Mouse (Mus musculus): ENCODE results near the gene Ehhadh. TPM values are rescaled to one million over a fixed set of nuclear protein-coding genes. Genes with fewer than 3 reads are reported as not detected.
A peak's percentile ranks its signal among the peaks of the same experiment; 100 is the strongest.
"Not testable (repeated sequence)": the region's sequence is repeated elsewhere in the genome, so short reads cannot be mapped to it uniquely, and the experiment has no call there.

Gene Ehhadh
- polyA plus RNA-seq, 1 experiment from 2014 or later, result 2.9 TPM

GRCm38 (mm10) chr16:21813164-21813834 is 25.7 kb upstream of the Ehhadh start:
- Histone ChIP-seq H3K4me1 (ENCODE audit: control insufficient read depth, insufficient read depth, low read length) (0 out of 2 replicates have a peak, but pooled peaks cover 2% of the 10 kb centered on the region), H3K4me3 (ENCODE audit: low read depth, low read length) (no peak overlapping the region), H3K9me3 (ENCODE audit: control insufficient read depth, low read depth, low read length) (no peaks in the 10 kb centered on the region), H3K36me3 (ENCODE audit: control insufficient read depth, insufficient read depth, low read length) (no peaks in the 10 kb centered on the region), H3K4me2 (replicated peaks; ENCODE audit: low read depth, low read length) (no peak overlapping the region), H3K27ac (ENCODE audit: low read length) (no peak overlapping the region), H3K27me3 (ENCODE audit: control insufficient read depth, insufficient read depth, low read length) (no peaks in the 10 kb centered on the region), H3K9ac (replicated peaks; ENCODE audit: low read depth, low read length) (no peak overlapping the region)
- ATAC-seq (ENCODE audit: insufficient number of reproducible peaks, insufficient read depth, low FRiP score, low read depth), result no peak
- 64% methylated on average over 6 of the region's 6 CpGs for WGBS

DNA sequence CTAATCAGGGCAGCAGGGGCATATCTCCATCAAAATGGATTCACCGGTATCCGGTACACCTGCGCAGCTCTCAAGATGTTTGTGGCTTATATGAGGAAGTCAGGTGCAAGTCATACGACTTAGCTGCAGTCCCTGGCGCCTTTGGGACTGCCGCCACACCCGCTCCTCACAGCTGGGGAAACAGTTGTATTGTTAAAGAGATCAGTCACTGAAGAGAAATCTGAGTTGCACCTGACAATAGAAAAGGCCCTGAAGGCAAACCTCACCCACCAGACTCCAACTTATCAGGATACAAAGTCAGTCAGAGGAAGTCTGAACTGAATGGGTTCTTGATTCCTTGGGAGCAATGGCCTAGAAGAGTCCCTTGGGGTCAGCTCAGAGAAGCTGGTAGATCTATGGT is 20.2 kb upstream of the Ehhadh start:
- H3K4me3 ChIP-seq (ENCODE audit: low read depth, low read length); H3K27me3 ChIP-seq (ENCODE audit: control insufficient read depth, insufficient read depth, low read length); H3K9ac ChIP-seq (replicated peaks; ENCODE audit: low read depth, low read length); H3K4me2 ChIP-seq (replicated peaks; ENCODE audit: low read depth, low read length); H3K27ac ChIP-seq (ENCODE audit: low read length); H3K36me3 ChIP-seq (ENCODE audit: control insufficient read depth, insufficient read depth, low read length); ATAC-seq (ENCODE audit: insufficient number of reproducible peaks, insufficient read depth, low FRiP score, low read depth); H3K9me3 ChIP-seq (ENCODE audit: control insufficient read depth, low read depth, low read length); H3K4me1 ChIP-seq (ENCODE audit: control insufficient read depth, insufficient read depth, low read length): not testable (repeated sequence)
- WGBS, result 73% methylated on average over 7 of the region's 7 CpGs

- Histone ChIP-seq H3K9me3 (ENCODE audit: control insufficient read depth, low read depth, low read length) (no peaks in the 10 kb centered on the region), H3K27ac (ENCODE audit: low read length) (no peak overlapping the region), H3K4me1 (ENCODE audit: control insufficient read depth, insufficient read depth, low read length) (no peaks in the 10 kb centered on the region), H3K4me2 (replicated peaks; ENCODE audit: low read depth, low read length) (no peak overlapping the region), H3K4me3 (ENCODE audit: low read depth, low read length) (no peak overlapping the region), H3K36me3 (ENCODE audit: control insufficient read depth, insufficient read depth, low read length) (peaks cover under 1% of the 10 kb centered on the region; the same call in 1 of the 2 replicates), H3K27me3 (ENCODE audit: control insufficient read depth, insufficient read depth, low read length) (no peaks in the 10 kb centered on the region), H3K9ac (replicated peaks; ENCODE audit: low read depth, low read length) (no peak overlapping the region)
- 88% methylated on average over 1 of the region's 1 CpGs for WGBS
- ATAC-seq (ENCODE audit: insufficient number of reproducible peaks, insufficient read depth, low FRiP score, low read depth), result no peak
Observed at GRCm38 (mm10) chr16:21806892-21807291, 19.3 kb upstream of the Ehhadh start.

DNA sequence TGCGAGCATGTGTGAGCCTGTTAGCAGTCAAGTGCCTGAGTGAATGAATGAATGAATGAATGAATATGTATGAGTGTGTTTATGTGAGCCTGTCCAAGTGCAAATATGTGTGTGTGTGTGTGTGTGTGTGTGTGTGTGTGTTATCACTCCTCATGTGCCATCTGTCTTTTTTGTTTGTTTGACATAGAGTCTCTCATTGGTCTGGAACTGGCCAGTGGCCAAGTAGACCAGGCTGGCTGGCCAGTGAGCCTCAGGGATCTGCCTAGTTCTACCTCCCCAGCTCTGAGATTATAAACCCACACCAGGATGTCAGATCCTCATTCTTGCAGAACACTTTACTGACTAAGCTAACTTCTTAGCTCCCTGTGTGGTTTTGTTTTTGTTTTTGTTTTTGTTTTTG is 16.7 kb upstream of the Ehhadh start:
- Histone ChIP-seq H3K4me2 (replicated peaks; ENCODE audit: low read depth, low read length) (no peak overlapping the region), H3K9ac (replicated peaks; ENCODE audit: low read depth, low read length) (no peak overlapping the region), H3K27me3 (ENCODE audit: control insufficient read depth, insufficient read depth, low read length) (no peaks in the 10 kb centered on the region), H3K4me1 (ENCODE audit: control insufficient read depth, insufficient read depth, low read length) (no peaks in the 10 kb centered on the region), H3K36me3 (ENCODE audit: control insufficient read depth, insufficient read depth, low read length) (peaks cover 8% of the 10 kb centered on the region), H3K4me3 (ENCODE audit: low read depth, low read length) (no peak overlapping the region), H3K27ac (ENCODE audit: low read length) (no peak overlapping the region), H3K9me3 (ENCODE audit: control insufficient read depth, low read depth, low read length) (no peaks in the 10 kb centered on the region)
- WGBS, result 94% methylated on average over 1 of the region's 1 CpGs
- no peak for ATAC-seq (ENCODE audit: insufficient number of reproducible peaks, insufficient read depth, low FRiP score, low read depth)

GRCm38 (mm10) chr16:21795071-21795470 is 7.5 kb upstream of the Ehhadh start:
- Histone ChIP-seq H3K9ac (replicated peaks; ENCODE audit: low read depth, low read length) (no peak overlapping the region), H3K4me3 (ENCODE audit: low read depth, low read length) (peak overlapping the region; percentile 54), H3K36me3 (ENCODE audit: control insufficient read depth, insufficient read depth, low read length) (peaks cover 5% of the 10 kb centered on the region; the same call in 1 of the 2 replicates), H3K4me2 (replicated peaks; ENCODE audit: low read depth, low read length) (peak overlapping the region; percentile 63), H3K27ac (ENCODE audit: low read length) (no peak overlapping the region), H3K4me1 (ENCODE audit: control insufficient read depth, insufficient read depth, low read length) (no peaks in the 10 kb centered on the region; the same call in 1 of the 2 replicates), H3K9me3 (ENCODE audit: control insufficient read depth, low read depth, low read length) (no peaks in the 10 kb centered on the region), H3K27me3 (ENCODE audit: control insufficient read depth, insufficient read depth, low read length) (no peaks in the 10 kb centered on the region)
- no peak for ATAC-seq (ENCODE audit: insufficient number of reproducible peaks, insufficient read depth, low FRiP score, low read depth)
- WGBS, result 23% methylated on average over 5 of the region's 5 CpGs

DNA sequence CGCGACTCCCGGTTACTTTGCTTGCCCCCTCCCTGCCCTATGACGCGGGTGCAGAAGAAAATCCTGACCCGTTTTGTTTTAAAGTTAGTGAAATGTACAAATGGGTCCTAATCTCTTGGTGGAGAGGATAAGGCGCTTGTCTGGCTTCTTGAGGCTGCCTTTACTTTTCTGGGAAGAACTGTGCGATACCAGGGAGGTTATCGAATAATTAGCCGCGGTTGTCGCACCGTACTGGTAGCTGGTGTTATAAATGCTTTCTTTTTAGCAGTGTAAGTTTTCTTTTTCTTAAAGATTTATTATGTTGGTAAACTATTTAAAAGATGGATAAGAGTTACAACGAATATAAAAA is 7.1 kb upstream of the Ehhadh start:
- Histone ChIP-seq H3K4me2 (replicated peaks; ENCODE audit: low read depth, low read length) (peak overlapping the region; percentile 63), H3K4me1 (ENCODE audit: control insufficient read depth, insufficient read depth, low read length) (no peaks in the 10 kb centered on the region; the same call in 1 of the 2 replicates), H3K4me3 (ENCODE audit: low read depth, low read length) (peak overlapping the region; percentile 54), H3K9ac (replicated peaks; ENCODE audit: low read depth, low read length) (peak overlapping the region; percentile 43), H3K27me3 (ENCODE audit: control insufficient read depth, insufficient read depth, low read length) (no peaks in the 10 kb centered on the region), H3K9me3 (ENCODE audit: control insufficient read depth, low read depth, low read length) (no peaks in the 10 kb centered on the region), H3K27ac (ENCODE audit: low read length) (peak overlapping the region; percentile 75; the same call in 1 of the 2 replicates), H3K36me3 (ENCODE audit: control insufficient read depth, insufficient read depth, low read length) (peaks cover 4% of the 10 kb centered on the region; the same call in 1 of the 2 replicates)
- WGBS, result 2% methylated on average over 14 of the region's 14 CpGs
- no peak for ATAC-seq (ENCODE audit: insufficient number of reproducible peaks, insufficient read depth, low FRiP score, low read depth)

DNA sequence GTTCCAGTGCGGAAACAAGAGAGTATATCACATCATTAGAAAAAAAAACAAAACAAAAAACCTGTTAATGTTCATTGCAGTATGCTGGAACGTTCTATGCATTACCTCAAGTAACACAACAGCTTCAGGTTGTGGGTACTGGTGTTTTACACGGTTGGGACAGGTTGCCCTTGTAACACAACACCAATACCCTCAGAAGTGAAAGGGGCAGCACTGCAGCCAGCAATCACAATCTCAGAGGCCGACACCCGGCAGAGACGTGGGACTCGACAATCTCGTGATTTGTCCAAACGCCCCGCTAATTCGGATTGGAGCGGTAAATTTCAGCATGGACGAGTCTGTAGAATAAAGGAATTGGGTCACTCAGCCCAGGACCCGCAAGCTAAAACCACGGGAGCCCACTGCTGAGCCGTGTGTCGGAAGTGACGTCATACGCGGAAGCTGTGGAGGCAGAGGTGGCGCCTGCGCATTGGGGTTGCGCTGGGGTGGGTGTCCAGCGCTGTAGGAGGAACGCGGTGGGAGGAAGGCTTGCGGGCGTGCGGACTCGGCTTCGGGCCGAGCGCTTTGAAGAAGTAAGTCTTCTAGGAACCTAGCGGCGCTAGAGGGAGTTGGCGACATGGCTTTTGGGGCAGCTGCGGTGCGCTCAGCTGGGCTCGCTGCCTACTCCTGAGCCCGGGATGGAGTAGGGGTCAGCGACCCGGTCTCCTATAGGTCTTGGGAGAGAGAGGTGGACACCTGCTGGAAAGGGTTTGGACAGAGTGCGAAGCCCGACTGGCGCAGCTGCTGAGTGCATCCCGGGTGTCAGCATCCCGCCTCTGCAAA is 6.5 kb upstream of the Ehhadh start, which contains the start of gene Map3k13:
Gene Map3k13 (plus strand): TSS at position 472 of the 822 bp plus-strand sequence.
- 2% methylated on average over 47 of the region's 47 CpGs for WGBS
- H3K27ac ChIP-seq (ENCODE audit: low read length), result peak within 1 kb of the TSS; percentile 75; the same call in 1 of the 2 replicates
- no peaks in the 10 kb centered on the region for H3K9me3 ChIP-seq (ENCODE audit: control insufficient read depth, low read depth, low read length)
- H3K27me3 ChIP-seq (ENCODE audit: control insufficient read depth, insufficient read depth, low read length), result no peaks in the 10 kb centered on the region
- no peaks in the 10 kb centered on the region for H3K36me3 ChIP-seq (ENCODE audit: control insufficient read depth, insufficient read depth, low read length)
- H3K4me1 ChIP-seq (ENCODE audit: control insufficient read depth, insufficient read depth, low read length), result no peaks in the 10 kb centered on the region; the same call in 1 of the 2 replicates
- ATAC-seq (ENCODE audit: insufficient number of reproducible peaks, insufficient read depth, low FRiP score, low read depth), result peak; percentile 99
- H3K4me2 ChIP-seq (replicated peaks; ENCODE audit: low read depth, low read length), result peak within 1 kb of the TSS; percentile 63
- H3K9ac ChIP-seq (replicated peaks; ENCODE audit: low read depth, low read length), result peak within 1 kb of the TSS; percentile 43
- peak within 1 kb of the TSS; percentile 54 for H3K4me3 ChIP-seq (ENCODE audit: low read depth, low read length)

DNA sequence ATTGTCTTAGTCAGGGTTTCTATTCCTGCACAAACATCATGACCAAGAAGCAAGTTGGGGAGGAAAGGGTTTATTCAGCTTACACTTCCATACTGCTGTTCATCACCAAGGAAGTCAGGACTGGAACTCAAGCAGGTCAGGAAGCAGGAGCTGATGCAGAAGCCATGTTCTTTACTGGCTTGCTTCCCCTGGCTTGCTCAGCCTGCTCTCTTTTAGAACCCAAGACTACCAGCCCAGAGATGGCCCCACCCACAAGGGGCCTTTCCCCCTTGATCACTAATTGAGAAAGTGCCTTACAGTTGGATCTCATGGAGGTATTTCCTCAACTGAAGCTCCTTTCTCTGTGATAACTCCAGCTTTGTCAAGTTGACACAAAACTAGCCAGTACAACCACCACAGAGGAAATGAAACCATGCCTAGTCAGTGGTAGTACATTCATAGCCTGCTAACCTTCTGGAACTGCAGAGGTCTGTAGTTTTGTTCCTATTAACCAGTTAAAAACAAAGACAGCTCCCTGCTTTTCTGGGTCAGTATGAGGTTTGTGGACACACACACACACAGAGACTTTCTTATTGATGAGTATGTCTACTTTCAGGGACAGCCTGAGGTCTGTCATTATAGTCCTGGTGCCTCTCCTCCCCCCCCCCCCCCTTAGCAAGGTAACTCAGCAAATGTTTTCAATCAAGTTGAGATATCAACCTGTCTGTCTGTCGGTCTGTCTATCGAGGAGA is 5.6 kb upstream of the Ehhadh start:
- H3K27ac ChIP-seq (ENCODE audit: low read length); H3K9me3 ChIP-seq (ENCODE audit: control insufficient read depth, low read depth, low read length); H3K36me3 ChIP-seq (ENCODE audit: control insufficient read depth, insufficient read depth, low read length); H3K27me3 ChIP-seq (ENCODE audit: control insufficient read depth, insufficient read depth, low read length); H3K4me1 ChIP-seq (ENCODE audit: control insufficient read depth, insufficient read depth, low read length); ATAC-seq (ENCODE audit: insufficient number of reproducible peaks, insufficient read depth, low FRiP score, low read depth): not testable (repeated sequence)
- peak overlapping the region; percentile 54 for H3K4me3 ChIP-seq (ENCODE audit: low read depth, low read length)
- 32% methylated on average over 2 of the region's 2 CpGs for WGBS
- H3K9ac ChIP-seq (replicated peaks; ENCODE audit: low read depth, low read length), result peak overlapping the region; percentile 43
- H3K4me2 ChIP-seq (replicated peaks; ENCODE audit: low read depth, low read length), result peak overlapping the region; percentile 63
